Mouse (Mus musculus) layer of hippocampus, adult 9-11 months (tissue): Measurements from ENCODE around the gene Ak4.

Experiments
- DNase-seq: peaks from one replicate; pipeline ENCODE4 v3.0.0; 2022

Gene Ak4

GRCm38 (mm10) chr4:101515853-101516252 is 96.8 kb downstream of the Ak4 start:
- DNase-seq, result no peak
